Mouse (Mus musculus): ENCODE measurements around the gene Elmsan1.

Elmsan1 gene

GRCm38 (mm10) chr12:84214495-84215175 lies 4.0 kb downstream of the Elmsan1 start:
- no peak for DNase-seq

GRCm38 (mm10) chr12:84212297-84212696 lies 6.4 kb downstream of the Elmsan1 start:
- peak; percentile 89 for DNase-seq

GRCm38 (mm10) chr12:84211021-84211538 lies 7.6 kb downstream of the Elmsan1 start:
- DNase-seq: no peak

- DNase-seq: peak; percentile 47
Measured at GRCm38 (mm10) chr12:84210288-84210687, 8.4 kb downstream of the Elmsan1 start.

GRCm38 (mm10) chr12:84209093-84209492 lies 9.6 kb downstream of the Elmsan1 start:
- DNase-seq: no peak

- DNase-seq: peak; percentile 43
Measured at GRCm38 (mm10) chr12:84207209-84207817, 11.4 kb downstream of the Elmsan1 start.

GRCm38 (mm10) chr12:84206525-84206924 lies 12.2 kb downstream of the Elmsan1 start:
- DNase-seq: peak; percentile 77

- no peak for DNase-seq
Measured at GRCm38 (mm10) chr12:84205659-84206185, 13.0 kb downstream of the Elmsan1 start.

GRCm38 (mm10) chr12:84204662-84205061 lies 14.0 kb downstream of the Elmsan1 start:
- peak; percentile 3 for DNase-seq

- DNase-seq: peak; percentile 8
Measured at GRCm38 (mm10) chr12:84203778-84204216, 14.9 kb downstream of the Elmsan1 start.

- DNase-seq: peak; percentile 21
Measured at GRCm38 (mm10) chr12:84203170-84203777, 15.4 kb downstream of the Elmsan1 start.

GRCm38 (mm10) chr12:84202561-84202960 lies 16.1 kb downstream of the Elmsan1 start:
- DNase-seq: no peak

- DNase-seq: peak; percentile 10
Measured at GRCm38 (mm10) chr12:84201686-84202484, 16.8 kb downstream of the Elmsan1 start.

GRCm38 (mm10) chr12:84201222-84201621 lies 17.5 kb downstream of the Elmsan1 start:
- DNase-seq: peak; percentile 2

- no peak for DNase-seq
Measured at GRCm38 (mm10) chr12:84198880-84199279, 19.8 kb downstream of the Elmsan1 start.

- DNase-seq: peak; percentile 3
Measured at GRCm38 (mm10) chr12:84198076-84198679, 20.5 kb downstream of the Elmsan1 start.

- no peak for DNase-seq
Measured at GRCm38 (mm10) chr12:84195195-84195594, 23.5 kb downstream of the Elmsan1 start.

GRCm38 (mm10) chr12:84194400-84195109 lies 24.1 kb downstream of the Elmsan1 start:
- peak; percentile 6 for DNase-seq

GRCm38 (mm10) chr12:84193642-84194399 lies 24.9 kb downstream of the Elmsan1 start:
- peak; percentile 97 for DNase-seq

Data from kidney, postnatal 14 days (tissue).